Mouse (Mus musculus) left cerebral cortex, postnatal 14 days (tissue): Measurements from ENCODE around the gene Pde8a. TPM values are rescaled to one million over a fixed set of nuclear protein-coding genes. Genes with fewer than 3 reads are reported as not detected.
"Not testable (repeated sequence)": the region's sequence is repeated elsewhere in the genome, so short reads cannot be mapped to it uniquely, and the experiment has no call there.

Experiments
- DNase-seq, 2 experiments: peaks; one replicate each; pipeline ENCODE4 v3.0.0; 2021 to 2022; ENCODE audit warnings: low spot score in 2 of 2, mixed read lengths in 1 of 2
- intact Hi-C: fragments of 180-260 bp; cut with DNase I; formaldehyde crosslinking; loops from one replicate; pipeline ENCODE4 v1.15.1; 2025
- long read RNA-seq, 2 experiments: library from polyadenylated mRNA; stranded (forward); transcript quantifications; one replicate each; pipeline ENCODE4 v2.0.0; 2021
- total RNA-seq, 2 experiments: library from RNA; stranded (reverse); gene quantifications; 2 replicates each; pipeline ENCODE4 v1.2.3; 2021

Gene Pde8a
- total RNA-seq: 1 to 10 TPM; 3.7 to 4.0 TPM
- long read RNA-seq, experiment 1, partial matches to known transcripts: 2 of 5 reads
- long read RNA-seq, experiment 1, other reads (novel, unspliced or antisense): 0 of 5 reads
- long read RNA-seq, experiment 2, transcript Pde8a-201 (22 exons, 3,802 nt): major isoform, 6 of 7 reads
- long read RNA-seq, experiment 2, partial matches to known transcripts: 1 of 7 reads
- long read RNA-seq, experiment 2, other reads (novel, unspliced or antisense): 0 of 7 reads

DNA sequence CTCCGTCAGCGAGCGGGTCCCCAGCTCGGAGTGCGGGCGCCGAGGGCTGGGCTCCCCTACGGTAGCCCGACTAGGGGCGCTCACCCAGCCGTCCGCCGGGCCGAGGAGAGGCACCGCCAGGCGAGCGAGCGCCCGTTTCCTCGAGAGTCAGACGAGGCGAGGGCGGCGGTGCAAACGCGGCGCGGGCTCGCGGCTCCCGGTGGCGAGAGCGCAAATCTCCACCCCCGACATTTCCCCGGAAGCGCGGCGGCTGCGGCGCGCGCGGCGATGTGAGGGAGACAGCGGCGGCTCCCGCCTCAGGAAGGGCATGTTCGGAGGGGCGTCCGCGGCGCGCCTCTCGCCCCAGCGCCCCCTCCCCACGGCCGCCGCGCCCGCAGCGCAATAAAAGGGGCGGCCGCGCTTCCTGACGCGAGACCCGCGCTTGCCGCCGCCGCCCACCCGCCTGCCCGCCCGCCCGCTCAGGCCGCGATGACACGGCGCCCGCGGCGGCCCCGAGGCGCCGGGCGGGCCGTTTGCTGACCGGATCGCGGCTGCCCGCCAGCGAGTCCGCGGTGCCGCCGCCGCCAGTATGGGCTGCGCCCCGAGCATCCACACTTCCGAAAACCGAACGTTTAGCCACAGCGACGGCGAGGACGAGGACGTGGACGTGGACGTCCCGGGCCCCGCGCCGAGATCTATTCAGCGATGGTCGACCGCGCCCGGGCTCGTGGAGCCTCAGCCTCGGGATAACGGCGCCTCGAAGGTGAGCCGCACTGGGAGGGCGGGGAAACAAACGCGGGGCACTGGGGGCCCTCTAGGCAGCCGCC is at the start of gene Pde8a:
TSS of gene Pde8a (plus strand) at position 250 of the 806 bp plus-strand sequence.
- intact Hi-C loops: no loop called here
- no peak for DNase-seq

DNA sequence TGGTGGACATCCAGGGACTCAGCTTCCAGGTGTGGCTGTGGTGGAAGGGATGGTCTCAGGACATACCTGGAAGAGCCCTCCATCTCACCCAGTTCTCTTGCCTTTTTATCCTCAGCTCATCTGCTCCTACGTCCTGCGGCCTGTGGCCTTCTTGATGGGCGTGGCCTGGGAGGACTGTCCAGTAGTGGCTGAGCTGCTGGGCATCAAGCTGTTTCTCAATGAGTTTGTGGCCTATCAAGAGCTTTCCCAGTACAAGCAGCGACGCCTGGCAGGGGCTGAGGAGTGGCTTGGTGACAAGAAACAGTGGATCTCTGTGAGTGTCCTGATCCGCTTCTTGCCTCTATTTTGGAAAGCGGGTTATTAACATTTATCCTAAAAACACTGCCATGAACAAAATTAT is 49.0 kb upstream of the Pde8a start:
- intact Hi-C loops: no loop called here
- DNase-seq: no peak

GRCm38 (mm10) chr7:81167124-81167523 is 46.3 kb upstream of the Pde8a start:
- intact Hi-C loops: loop anchor here (5.0 kb wide), 1 partner anchor 155 kb away; no protein-coding TSS in a partner anchor
- DNase-seq: peak; percentile 61 to 69

GRCm38 (mm10) chr7:81169351-81169750 is 44.0 kb upstream of the Pde8a start:
- intact Hi-C loops: loop anchor here (5.0 kb wide), 1 partner anchor 153 kb away; no protein-coding TSS in a partner anchor
- no peak for DNase-seq

DNA sequence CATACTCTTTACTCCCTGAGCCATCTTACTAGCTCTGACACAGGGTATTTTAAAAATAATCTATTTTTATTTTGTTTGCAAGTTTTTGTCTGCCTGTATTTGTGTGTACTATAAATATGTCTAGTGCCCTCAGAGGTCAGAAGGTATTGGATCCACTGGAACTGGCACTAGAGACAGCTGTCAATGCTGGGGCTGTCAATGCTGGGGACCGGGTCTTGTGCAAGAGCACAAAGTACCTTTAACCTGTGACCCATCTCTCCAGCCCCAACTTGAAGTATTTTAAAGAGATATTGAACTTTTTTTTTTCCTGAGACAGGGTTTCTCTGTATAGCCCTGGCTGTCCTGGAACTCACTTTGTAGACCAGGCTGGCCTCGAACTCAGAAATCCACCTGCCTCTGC is 39.5 kb upstream of the Pde8a start:
- intact Hi-C loops: no loop called here
- no peak for DNase-seq

- no peak for DNase-seq
- intact Hi-C loops: no loop called here
These were observed 38.7 kb upstream of the Pde8a start for GRCm38 (mm10) chr7:81174654-81175053.

- DNase-seq: no peak
- intact Hi-C loops: no loop called here
These were observed 37.1 kb upstream of the Pde8a start for GRCm38 (mm10) chr7:81176187-81176769.

- peak; percentile 28 to 80 for DNase-seq
- intact Hi-C loops: no loop called here
These were observed 33.9 kb upstream of the Pde8a start for GRCm38 (mm10) chr7:81179494-81179893.

- no peak for DNase-seq
- intact Hi-C loops: no loop called here
These were observed 30.8 kb upstream of the Pde8a start for GRCm38 (mm10) chr7:81182492-81183175.

- DNase-seq: no peak
- intact Hi-C loops: no loop called here
These were observed 30.2 kb upstream of the Pde8a start for GRCm38 (mm10) chr7:81183181-81183580.

DNA sequence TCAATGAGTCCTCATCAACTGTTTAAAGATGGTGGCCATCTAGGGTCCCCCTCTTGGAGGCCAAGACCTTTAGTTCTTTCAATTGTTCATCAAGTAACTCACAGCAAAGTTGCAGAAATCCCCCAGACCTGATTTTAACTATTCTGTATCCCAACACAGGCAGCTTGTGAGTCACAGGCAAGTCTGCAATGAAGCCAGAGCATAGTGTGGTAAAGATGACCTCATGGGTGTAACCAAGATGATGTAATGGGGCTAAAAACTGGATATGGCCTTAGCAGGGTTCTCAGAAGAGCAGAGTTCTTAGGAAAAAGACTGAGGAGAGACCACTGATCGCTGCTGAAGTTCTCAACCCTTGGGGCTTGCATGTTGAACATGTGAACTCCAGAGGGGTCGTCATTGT is 29.3 kb upstream of the Pde8a start:
- no peak for DNase-seq
- intact Hi-C loops: no loop called here

DNA sequence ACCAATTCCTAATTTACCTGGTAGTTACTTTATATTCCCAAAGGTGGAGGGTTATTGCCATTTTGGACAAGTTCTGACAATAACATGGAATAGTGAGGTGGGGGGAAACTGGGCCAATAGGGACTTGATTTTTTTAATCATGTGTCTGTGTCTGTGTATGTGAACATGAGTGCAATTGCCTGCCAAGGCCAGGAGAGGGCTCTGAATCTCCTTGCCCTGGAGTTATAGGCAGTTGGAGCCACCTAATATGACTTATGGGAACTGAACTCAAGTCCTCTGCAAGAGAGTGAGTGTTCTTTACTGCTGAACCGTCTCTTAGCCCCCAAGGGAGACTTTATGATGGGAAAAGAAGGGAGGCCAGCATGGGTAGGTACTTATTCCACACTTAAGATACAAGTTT is 28.7 kb upstream of the Pde8a start:
- intact Hi-C loops: no loop called here
- DNase-seq: no peak

GRCm38 (mm10) chr7:81186036-81186435 is 27.4 kb upstream of the Pde8a start:
- intact Hi-C loops, DNase-seq: not testable (repeated sequence)

- intact Hi-C loops: no loop called here
- no peak for DNase-seq
These were observed 24.2 kb upstream of the Pde8a start for GRCm38 (mm10) chr7:81189180-81189579.

DNA sequence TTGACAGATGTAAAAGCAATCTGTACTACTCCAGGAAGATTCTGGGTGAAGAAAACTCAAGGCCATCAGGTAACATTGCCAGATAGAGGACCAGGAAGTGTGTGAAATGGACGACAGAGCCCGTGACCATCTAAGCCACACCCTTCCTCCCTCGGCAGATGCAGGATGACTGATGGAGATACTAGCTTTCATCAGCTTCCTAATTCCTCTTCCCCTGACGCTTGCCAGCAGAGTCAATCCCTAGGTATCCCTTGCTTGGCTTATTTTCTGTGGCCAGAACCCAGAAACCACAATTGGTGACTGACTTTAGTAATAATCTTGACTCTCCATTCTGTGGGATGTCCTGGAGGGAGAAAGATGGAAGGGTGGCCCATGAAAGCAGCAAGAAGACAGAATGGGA is 17.9 kb upstream of the Pde8a start:
- no peak for DNase-seq
- intact Hi-C loops: no loop called here

- no peak for DNase-seq
- intact Hi-C loops: no loop called here
These were observed 16.6 kb upstream of the Pde8a start for GRCm38 (mm10) chr7:81196796-81197195.

- no peak for DNase-seq
- intact Hi-C loops: no loop called here
These were observed 14.9 kb upstream of the Pde8a start for GRCm38 (mm10) chr7:81198538-81198937.

GRCm38 (mm10) chr7:81199109-81199508 is 14.3 kb upstream of the Pde8a start:
- intact Hi-C loops: no loop called here

GRCm38 (mm10) chr7:81199757-81200156 is 13.6 kb upstream of the Pde8a start:
- intact Hi-C loops: no loop called here
- DNase-seq: no peak

More at GRCm38 (mm10) chr7:81199109-81199508, 14.3 kb upstream of the Pde8a start:
- no peak for DNase-seq

GRCm38 (mm10) chr7:81202389-81202788 is 11.0 kb upstream of the Pde8a start:
- DNase-seq: no peak
- intact Hi-C loops: no loop called here
